Mouse (Mus musculus): ENCODE measurements around the gene Tdgf1.

Tdgf1 gene

DNA sequence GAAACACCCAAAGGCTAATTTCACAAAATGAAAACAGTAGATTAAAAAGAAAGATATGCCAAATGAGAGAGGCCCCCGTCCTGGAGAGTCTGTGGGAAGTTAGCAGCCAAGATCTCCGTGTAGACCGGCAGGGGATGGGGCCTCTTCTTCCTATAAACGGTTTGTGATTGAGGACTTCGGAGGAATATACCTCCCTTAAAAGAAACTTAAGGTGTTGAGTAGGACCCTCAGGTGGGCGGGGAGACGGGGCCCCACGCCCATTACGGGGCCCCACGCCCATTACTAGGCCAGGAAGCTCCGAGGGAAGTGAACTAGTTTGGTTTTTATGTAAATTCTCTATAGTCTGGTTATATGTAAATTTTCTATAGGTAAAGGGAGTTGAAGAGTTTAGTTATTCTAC is at the start of gene Tdgf1:
Gene Tdgf1 (minus strand): TSS at position 233 of the 400 bp plus-strand sequence.
- no peak for DNase-seq (ENCODE audit: low spot score)

DNA sequence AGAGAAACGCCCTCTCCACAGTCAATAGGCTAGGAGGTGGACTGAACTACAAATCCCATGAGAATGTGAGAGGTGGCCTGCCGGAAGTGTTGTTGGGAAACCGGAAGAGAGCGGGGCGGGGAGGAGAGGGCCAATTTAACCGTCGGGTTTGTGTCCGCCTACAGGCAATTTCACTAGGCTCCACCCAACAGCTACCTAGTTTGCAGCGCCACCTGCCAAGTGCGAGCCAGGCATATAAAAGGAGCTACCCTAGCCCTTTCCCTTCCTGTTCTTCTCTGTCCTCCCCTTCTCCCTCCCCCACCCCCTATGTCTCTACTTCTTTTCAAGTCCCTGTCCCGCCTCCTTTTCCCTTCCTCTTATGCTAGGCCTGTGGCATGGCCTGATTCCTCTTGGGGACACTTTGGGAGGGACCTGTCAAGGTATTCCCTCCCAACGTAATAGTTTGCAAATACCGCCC is 48.8 kb upstream of the Tdgf1 start:
- peak; percentile 92 for DNase-seq (ENCODE audit: low spot score)

DNA sequence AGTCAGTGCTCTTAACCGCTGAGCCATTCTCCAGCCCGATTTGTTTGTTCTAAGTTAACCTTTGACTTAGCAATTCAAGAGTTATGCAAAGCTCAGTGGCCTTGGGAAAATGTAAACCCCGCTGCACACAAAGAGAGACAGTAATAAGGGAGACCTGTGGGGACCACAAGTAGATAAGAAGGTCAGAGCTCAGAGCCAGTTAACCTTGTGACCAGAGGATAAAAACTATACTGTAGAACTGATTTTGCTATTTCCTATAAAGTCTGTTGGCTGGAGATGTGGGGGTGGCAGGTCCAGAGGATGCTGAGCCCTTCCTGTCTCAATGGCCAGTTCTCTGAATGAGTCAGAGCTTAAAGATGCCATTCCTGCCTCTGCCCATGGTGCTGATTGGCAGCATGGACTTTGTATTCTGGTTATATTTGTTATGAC is 47.3 kb upstream of the Tdgf1 start:
- DNase-seq (ENCODE audit: low spot score) = no peak

DNA sequence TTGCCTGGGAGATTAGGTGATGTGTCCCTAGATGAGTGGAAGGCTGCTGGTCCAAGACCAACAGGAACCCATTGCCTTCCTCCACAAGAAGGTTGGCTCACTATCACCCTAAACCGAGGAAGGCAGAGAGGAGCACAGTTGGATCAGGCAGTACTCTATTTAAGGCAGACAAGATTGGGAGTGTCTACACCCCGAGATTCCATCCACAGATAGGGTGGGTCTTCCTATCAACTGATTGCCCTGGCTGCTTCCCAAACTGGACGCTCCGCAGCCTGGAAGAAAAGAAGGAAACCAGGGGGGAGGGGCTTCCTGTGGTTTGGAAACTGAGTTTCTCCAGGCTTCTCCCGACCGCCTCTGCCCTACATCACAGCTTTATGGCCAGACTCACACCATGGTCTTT is 44.2 kb upstream of the Tdgf1 start, which contains the start of gene Rtp3:
Gene Rtp3 (minus strand): TSS at position 380 of the 400 bp plus-strand sequence.
- DNase-seq (ENCODE audit: low spot score) = peak; percentile 75

- no peak for DNase-seq (ENCODE audit: low spot score)
Observed at GRCm38 (mm10) chr9:110989543-110989942, 43.6 kb upstream of the Tdgf1 start.

DNA sequence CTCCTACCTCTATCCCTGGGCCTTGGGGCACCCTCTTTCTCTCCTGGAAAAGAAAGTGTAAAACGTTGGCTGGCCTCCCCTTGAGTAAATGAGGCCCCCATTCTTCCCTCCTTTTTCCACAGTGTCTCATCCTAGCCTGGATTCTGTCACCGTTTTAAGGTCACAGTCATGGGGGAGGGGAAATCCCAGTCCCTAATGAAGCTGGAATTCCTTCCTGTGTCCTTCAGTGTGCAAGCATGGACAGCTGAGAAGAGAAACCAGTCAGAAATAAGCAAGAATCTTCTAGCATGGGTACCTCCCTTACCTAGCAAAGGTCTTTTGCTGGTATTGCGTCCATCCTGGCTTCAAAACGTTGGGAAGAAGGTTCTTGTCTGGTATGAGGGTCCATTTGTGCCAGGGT is 43.2 kb upstream of the Tdgf1 start:
- DNase-seq (ENCODE audit: low spot score) = no peak

DNA sequence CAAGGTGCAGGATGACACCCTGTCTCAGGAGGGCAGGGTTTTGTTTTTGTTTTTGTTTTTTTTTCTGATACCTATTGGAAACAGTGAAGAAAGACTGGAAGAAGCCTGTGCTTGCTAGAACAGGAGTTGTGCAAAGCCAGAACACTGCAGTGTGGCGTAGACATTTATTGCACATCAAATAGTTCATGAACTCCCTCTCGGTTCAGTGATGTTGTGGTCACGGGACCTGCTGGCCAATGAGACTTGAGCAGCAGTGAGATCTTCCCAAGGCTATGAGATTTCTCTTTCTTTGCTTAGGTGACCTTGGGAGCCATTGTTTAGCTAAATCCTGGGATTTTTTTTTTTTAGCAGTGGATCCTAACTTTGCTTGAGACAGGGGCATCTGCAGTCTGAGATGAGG is 42.1 kb upstream of the Tdgf1 start:
- no peak for DNase-seq (ENCODE audit: low spot score)

DNA sequence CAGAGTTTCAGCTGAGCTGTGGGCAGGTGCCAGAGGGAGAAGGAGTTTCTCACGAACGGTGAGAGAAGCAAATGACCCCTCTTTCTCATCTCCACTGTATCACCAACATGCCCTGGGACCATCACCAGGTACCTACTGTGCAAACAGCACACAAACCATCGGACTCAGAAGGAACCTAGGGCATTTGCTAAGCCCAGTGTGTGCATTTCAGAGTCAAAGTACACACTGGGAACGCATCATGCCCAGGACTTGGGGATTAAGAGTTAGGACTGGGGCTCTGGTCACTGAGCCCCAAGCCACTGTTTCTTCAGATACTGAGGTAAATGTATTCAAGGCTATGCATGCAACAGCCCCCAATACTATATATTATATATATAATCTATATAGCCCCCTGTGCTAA is 41.4 kb upstream of the Tdgf1 start:
- no peak for DNase-seq (ENCODE audit: low spot score)

DNA sequence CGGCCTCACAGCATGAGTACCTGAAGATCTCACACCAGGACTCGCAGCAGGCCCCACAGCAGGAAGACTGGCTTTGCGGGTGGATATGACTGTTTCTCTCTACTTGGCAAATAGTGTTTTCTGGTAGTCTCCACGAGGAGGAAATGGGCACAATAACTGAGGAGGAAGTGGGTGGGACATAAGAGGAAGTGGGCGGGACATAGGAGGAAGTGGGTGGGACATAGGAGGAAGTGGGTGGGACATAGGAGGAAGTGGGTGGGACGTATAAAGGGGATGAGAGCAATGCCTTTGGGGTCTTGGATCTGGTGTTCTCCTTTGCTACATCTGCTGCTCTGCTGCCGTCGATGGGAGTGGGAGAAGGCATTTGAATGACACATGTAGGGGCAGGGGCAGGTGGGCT is 40.0 kb upstream of the Tdgf1 start:
- no peak for DNase-seq (ENCODE audit: low spot score)

- no peak for DNase-seq (ENCODE audit: low spot score)
Observed at GRCm38 (mm10) chr9:110985541-110985940, 39.6 kb upstream of the Tdgf1 start.

GRCm38 (mm10) chr9:110984096-110984495 is 38.1 kb upstream of the Tdgf1 start:
- no peak for DNase-seq (ENCODE audit: low spot score)

- DNase-seq (ENCODE audit: low spot score) = no peak
Observed at GRCm38 (mm10) chr9:110982351-110982750, 36.4 kb upstream of the Tdgf1 start.

DNA sequence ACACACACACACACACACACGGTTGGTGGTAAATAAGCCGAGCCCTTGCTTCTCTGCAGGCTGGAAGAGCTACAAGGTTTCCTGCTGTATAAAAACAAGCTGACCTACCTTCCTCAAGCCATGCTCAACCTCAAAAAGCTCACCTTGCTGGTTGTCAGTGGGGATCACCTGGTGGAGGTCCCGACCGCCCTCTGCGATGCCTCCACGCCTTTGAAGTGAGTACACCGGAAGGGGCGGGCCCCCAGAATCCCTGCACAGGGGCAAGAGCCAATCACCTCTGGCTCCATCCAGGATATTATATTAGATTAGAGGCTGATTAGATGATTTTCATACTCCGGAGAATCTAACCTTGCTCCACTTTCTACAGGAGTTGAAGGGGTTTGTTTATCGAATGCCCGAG is 33.5 kb upstream of the Tdgf1 start:
- no peak for DNase-seq (ENCODE audit: low spot score)

DNA sequence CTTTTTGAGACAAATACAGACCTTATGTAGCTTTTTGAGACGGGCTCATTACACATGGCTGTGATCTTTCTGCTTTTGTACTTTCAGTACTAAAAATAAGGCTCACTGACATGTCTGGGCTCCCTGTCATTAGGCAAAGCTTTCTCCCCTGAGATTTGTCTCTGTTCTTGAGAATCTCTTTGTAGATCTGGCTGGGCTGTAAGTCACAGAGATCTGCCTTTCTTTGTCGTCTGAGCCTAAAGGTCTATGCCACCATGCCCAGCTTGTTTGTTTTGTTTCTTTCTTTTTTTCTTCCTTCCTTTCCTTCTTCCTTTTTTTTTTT is 19.9 kb upstream of the Tdgf1 start:
- no peak for DNase-seq (ENCODE audit: low spot score)

GRCm38 (mm10) chr9:110965062-110965909 is 19.3 kb upstream of the Tdgf1 start:
- no peak for DNase-seq (ENCODE audit: low spot score)

GRCm38 (mm10) chr9:110963566-110964115 is 17.7 kb upstream of the Tdgf1 start:
- DNase-seq (ENCODE audit: low spot score) = no peak

DNA sequence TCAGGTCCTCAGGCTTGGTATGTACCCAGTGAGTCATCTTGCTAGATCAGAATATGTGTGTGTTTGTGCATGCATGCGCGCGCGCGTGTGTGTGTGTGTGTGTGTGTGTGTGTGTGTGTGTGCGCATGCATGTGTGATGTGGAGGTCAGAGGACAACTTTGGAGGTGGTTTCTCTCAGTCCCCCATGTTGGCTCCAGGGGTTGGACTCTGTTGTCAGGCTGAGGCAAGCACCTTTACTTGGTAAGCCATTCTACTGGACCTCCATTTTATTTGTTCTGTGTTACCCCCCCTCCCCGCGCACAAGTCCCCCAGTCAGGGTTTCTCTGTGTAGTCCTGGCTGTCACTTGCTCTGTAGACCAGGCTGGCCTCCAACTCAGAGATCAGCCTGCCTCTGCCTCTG is 15.4 kb upstream of the Tdgf1 start:
- no peak for DNase-seq (ENCODE audit: low spot score)

DNA sequence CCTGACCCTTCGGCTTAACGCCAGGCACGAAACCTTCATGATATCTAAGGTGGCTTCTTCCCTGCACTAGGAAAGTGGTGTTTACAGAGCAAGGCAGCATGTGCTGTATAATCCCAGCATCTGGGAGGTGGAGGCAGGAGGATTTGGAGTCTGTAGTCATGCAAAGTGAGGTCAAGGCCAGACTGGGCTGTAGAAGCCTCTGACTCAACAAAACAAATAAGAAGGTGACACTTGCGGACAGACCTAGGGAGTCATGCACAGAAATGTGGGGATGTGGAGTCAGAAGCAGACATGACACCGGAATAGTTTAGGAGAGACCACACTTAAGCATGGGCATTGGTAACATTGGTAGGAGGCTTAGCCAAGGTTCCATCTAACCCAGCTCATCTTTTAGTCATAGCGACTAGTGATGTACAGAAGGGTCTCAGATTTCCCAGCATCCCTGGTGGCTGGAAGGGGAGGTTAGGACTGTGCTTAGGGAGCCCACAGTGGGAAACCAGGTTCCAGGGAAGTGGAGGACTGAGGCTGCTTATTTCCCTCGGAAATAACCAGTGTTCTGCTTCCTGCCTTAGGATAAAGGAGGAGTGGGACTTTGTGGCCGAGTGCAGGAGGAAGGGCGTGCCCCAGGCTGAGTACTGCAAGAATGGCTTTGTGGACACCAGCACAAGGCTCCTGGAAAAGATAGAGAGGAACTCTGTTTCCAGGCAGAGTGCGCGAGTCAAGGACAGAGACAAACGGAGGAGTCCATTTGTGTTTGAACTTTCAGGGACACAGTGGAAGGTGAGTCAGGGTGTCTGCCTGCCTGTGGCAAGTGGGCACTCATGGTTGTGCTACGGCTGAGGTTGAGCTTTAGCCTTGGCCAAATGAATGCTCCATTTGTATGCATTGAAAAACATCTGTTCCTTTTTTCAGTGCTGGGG is 14.5 kb upstream of the Tdgf1 start:
- DNase-seq (ENCODE audit: low spot score) = no peak

DNA sequence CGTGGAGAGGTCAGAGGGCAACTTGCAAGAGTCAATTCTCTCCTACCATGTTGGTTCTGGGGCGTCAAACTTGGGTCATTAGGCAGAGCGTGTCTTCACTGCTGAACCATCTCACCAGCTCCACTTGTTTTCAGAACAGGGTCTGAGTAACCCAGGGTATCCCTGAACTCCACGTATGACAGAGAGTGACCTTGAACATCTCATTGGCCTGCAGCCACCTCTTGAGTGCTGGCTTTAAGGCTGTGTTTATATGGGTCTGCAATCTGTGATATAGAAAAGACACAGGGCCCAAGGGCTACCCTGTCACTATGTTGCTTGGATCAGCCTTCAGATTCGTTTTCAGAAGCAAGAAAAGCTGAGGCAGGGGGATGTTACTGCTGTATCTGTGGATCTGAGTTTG is 13.7 kb upstream of the Tdgf1 start:
- no peak for DNase-seq (ENCODE audit: low spot score)

DNA sequence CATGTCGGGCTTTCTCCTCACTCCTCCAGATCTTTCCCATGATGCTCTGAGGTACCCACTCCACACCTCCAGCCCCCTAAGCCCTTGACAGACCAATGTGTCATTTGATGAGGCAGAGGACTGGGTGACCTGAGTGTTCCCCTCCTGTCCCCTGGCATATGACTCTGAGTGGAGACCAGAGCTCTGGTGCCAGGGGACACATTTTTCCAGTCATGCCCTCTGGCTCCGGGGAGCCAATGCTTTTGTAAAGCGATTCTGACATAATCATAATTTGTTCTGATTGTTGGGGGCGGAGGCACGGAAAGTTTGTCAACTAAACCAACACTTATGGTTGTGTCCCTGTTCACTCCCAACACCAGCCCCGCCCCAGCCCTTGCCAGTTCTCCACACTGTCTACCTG is 10.0 kb upstream of the Tdgf1 start:
- no peak for DNase-seq (ENCODE audit: low spot score)

GRCm38 (mm10) chr9:110954681-110955445 is 8.9 kb upstream of the Tdgf1 start:
- DNase-seq (ENCODE audit: low spot score) = no peak

Measured in lung, postnatal 25 days (tissue).